Mouse (Mus musculus) erythroblast, embryonic 14.5 days (primary cell): ENCODE results near the gene Tm4sf20. TPM values are rescaled to one million over a fixed set of nuclear protein-coding genes. Genes with fewer than 3 reads are reported as not detected.

Source experiments
- H3K27me3 ChIP-seq: 2 replicates; pipeline ENCODE4 v1.6.1; 2012; ENCODE audit warnings: inconsistent platforms; ENCODE audit not compliant: control insufficient read depth
- H3K36me3 ChIP-seq: 2 replicates; pipeline ENCODE4 v1.6.1; 2012; ENCODE audit warnings: mild to moderate bottlenecking, inconsistent platforms; ENCODE audit not compliant: control insufficient read depth
- H3K4me1 ChIP-seq: 2 replicates; pipeline ENCODE4 v1.6.1; 2012; ENCODE audit warnings: inconsistent platforms; ENCODE audit not compliant: control insufficient read depth
- H3K4me3 ChIP-seq: replicated peaks from 2 replicates; pipeline ENCODE3; 2012; ENCODE audit warnings: moderate library complexity, mild to moderate bottlenecking, inconsistent platforms
- H3K9me3 ChIP-seq: 2 replicates; pipeline ENCODE4 v1.6.1; 2012; ENCODE audit warnings: low read length, inconsistent platforms, mixed read lengths; ENCODE audit not compliant: control insufficient read depth
- GATA1 ChIP-seq: IDR thresholded peaks from 2 replicates; pipeline ENCODE4 v1.6.1; 2012; ENCODE audit warnings: low read length, inconsistent platforms, mixed read lengths
- TAL1 ChIP-seq: IDR thresholded peaks from 3 replicates; pipeline ENCODE4 v1.6.1; 2012; ENCODE audit warnings: low read length, inconsistent platforms, mixed read lengths
- polyA plus RNA-seq: library from polyadenylated mRNA; stranded (reverse); fragments of >175 nt; gene quantifications from 2 replicates; pipeline ENCODE4 v1.2.3, GENCODE M21; 2012

Gene Tm4sf20
- polyA plus RNA-seq, 1 experiment, result not detected

DNA sequence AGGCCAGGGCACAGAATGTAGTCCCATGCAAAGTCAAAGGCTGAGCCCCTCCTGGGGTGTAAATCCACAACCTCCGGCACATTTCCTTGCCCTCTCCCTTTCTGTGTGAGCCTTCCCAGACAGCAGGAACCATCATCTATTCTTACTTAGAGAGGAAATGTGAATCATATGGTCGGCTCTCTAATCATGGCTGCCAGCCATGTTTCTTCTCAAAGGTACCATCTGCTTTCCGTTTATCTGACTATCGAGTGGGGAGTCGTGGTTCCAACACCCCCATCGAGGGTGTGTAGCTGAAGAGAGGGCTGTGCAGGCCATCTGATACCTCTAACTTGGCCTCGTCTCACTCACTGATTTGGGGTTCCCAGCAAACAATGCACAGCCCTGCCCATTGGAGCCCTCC lies 19.8 kb upstream of the Tm4sf20 start:
- Histone ChIP-seq H3K27me3 (no peaks in the 10 kb centered on the region), H3K36me3 (no peaks in the 10 kb centered on the region), H3K9me3 (no peaks in the 10 kb centered on the region), H3K4me1 (peaks cover 17% of the 10 kb centered on the region), H3K4me3 (no peak overlapping the region)
- TF ChIP-seq GATA1 (no peak), TAL1 (no peak)

DNA sequence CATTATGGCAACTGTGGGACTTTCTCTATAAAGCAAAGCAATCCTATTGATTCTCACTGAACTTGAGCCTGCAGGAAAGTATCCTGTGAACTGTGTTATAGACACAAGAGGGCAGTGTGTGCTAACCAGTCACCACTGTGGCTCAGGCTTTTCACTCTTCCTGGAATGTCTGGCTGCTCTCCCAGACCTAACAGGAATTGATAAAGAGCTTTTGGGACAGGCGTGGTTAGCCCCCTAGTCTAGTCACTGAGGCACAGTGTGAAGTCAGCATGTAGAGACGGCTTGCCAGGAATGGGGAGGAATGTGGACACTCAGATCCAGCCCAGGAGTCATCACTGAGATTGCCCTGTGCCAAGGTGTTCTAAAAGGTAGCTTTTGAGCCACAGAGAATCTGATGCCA lies 19.2 kb upstream of the Tm4sf20 start:
- no peak overlapping the region for H3K4me3 ChIP-seq
- H3K27me3 ChIP-seq, result no peaks in the 10 kb centered on the region
- H3K36me3 ChIP-seq, result no peaks in the 10 kb centered on the region
- no peak for TF ChIP-seq TAL1
- peaks cover 14% of the 10 kb centered on the region for H3K4me1 ChIP-seq
- H3K9me3 ChIP-seq, result no peaks in the 10 kb centered on the region

DNA sequence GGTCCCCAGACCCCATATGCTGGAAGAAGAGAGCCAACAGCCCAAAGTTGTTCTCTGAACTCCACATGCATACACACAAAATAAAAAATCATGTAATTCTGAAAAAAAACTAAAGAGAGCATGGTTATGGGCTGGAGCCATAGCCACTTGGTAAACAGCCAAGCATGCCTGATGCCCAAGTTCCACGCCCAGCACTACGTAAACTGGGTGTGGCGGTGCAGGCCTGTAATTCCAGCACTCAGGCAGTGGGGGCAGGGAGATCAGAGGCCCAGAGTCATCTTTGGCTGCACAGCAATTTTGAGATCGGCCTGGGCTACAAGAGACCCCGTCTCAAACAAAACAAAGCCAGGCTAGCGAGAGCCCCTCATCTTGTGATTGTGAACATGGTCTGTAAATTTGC lies 17.3 kb upstream of the Tm4sf20 start:
- TF ChIP-seq GATA1 (no peak), TAL1 (no peak)
- H3K4me1 ChIP-seq, result peaks cover 6% of the 10 kb centered on the region

DNA sequence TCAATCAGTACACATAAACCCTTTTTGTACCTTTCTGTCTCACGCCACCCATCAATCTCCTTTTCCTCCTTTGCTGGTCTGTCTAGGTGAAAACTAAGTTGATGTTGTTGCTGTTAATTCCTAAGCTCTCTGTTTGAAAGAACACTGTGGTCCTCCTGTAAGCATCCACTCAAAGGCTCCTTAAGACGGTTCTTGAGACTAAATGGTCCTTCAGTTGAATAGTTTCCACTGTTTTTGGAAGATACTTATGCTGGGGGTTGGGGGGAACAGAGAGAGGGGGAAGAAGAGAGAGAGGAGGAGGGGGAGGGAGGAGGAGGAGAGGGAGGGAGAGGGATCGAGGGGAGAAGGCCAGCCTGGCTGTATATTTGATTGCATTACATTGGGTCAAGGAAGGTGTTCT lies 15.3 kb upstream of the Tm4sf20 start:
- H3K9me3 ChIP-seq, result no peaks in the 10 kb centered on the region
- TF ChIP-seq TAL1, result no peak
- TF ChIP-seq GATA1, result no peak
- H3K4me3 ChIP-seq, result no peak overlapping the region

More for the DNA sequence above, 17.3 kb upstream of the Tm4sf20 start:
- Histone ChIP-seq H3K27me3 (no peaks in the 10 kb centered on the region), H3K4me3 (no peak overlapping the region), H3K9me3 (no peaks in the 10 kb centered on the region), H3K36me3 (no peaks in the 10 kb centered on the region)

GRCm38 (mm10) chr1:82779388-82779966 lies 11.2 kb upstream of the Tm4sf20 start:
- H3K27me3 ChIP-seq, result no peaks in the 10 kb centered on the region
- H3K4me1 ChIP-seq, result no peaks in the 10 kb centered on the region
- no peaks in the 10 kb centered on the region for H3K9me3 ChIP-seq
- H3K36me3 ChIP-seq, result no peaks in the 10 kb centered on the region
- TF ChIP-seq TAL1 (no peak), GATA1 (no peak)
- H3K4me3 ChIP-seq, result no peak overlapping the region

More for the DNA sequence above, 15.3 kb upstream of the Tm4sf20 start:
- no peaks in the 10 kb centered on the region for H3K27me3 ChIP-seq
- no peaks in the 10 kb centered on the region for H3K36me3 ChIP-seq
- peaks cover 6% of the 10 kb centered on the region for H3K4me1 ChIP-seq

DNA sequence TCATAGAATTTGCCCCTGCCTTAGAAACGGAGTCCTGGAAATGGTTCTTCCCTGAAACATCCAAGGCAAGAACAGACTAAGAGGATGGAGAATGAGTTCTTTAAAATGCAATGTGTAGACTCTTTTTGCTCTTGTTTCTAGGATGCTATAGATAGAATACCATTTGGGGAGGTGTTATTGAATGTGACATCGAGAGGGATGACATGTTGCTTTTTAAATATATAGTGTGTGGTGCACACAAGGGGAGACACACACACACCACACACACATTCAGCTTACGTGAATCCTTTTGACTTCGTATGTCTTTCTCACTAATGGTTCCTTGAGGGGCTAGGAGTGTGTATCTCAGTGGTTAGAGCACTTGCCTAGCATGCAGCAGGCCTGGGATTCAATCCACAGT lies 7.0 kb upstream of the Tm4sf20 start:
- no peaks in the 10 kb centered on the region for H3K36me3 ChIP-seq
- TF ChIP-seq TAL1 (no peak), GATA1 (no peak)
- no peaks in the 10 kb centered on the region for H3K27me3 ChIP-seq
- no peaks in the 10 kb centered on the region; the same call in 1 of the 2 replicates for H3K4me1 ChIP-seq
- no peak overlapping the region for H3K4me3 ChIP-seq
- no peaks in the 10 kb centered on the region for H3K9me3 ChIP-seq

DNA sequence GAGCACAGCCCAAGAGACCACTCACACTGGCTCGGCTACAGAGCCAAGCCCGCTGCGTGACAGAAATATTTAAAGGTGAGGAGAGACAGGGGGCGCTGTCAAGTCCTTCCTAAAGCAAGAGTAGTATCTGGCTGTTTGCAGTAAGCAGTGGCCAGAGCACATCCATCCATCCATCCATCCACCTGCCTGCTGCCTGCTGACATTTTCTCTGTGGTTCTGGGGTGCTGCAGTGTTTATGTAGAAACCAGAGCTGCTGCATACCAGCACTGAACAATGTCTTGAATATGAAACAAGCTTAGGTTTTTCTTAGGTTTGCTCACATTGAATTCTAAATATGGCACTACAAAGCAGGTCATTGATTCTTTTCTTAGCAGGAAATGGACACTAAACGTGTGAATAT lies 4.9 kb upstream of the Tm4sf20 start:
- H3K4me1 ChIP-seq, result no peaks in the 10 kb centered on the region; the same call in 1 of the 2 replicates
- no peak overlapping the region for H3K4me3 ChIP-seq
- H3K9me3 ChIP-seq, result no peaks in the 10 kb centered on the region
- no peaks in the 10 kb centered on the region for H3K36me3 ChIP-seq
- TF ChIP-seq GATA1 (no peak), TAL1 (no peak)
- no peaks in the 10 kb centered on the region for H3K27me3 ChIP-seq

GRCm38 (mm10) chr1:82772428-82772827 lies 4.2 kb upstream of the Tm4sf20 start:
- Histone ChIP-seq H3K36me3 (no peaks in the 10 kb centered on the region), H3K27me3 (no peaks in the 10 kb centered on the region), H3K9me3 (no peaks in the 10 kb centered on the region), H3K4me1 (no peaks in the 10 kb centered on the region; the same call in 1 of the 2 replicates), H3K4me3 (no peak overlapping the region)
- TF ChIP-seq GATA1 (no peak), TAL1 (no peak)

- no peak for TF ChIP-seq TAL1
- TF ChIP-seq GATA1, result no peak
Measured at GRCm38 (mm10) chr1:82771022-82771586, 2.8 kb upstream of the Tm4sf20 start, which contains the start of gene Gm47791. TSS of gene Gm47791 (minus strand) at chr1:82771243.

More at GRCm38 (mm10) chr1:82771022-82771586, 2.8 kb upstream of the Tm4sf20 start, which contains the start of gene Gm47791:
- Histone ChIP-seq H3K27me3 (no peaks in the 10 kb centered on the region), H3K4me3 (no peak within 1 kb of the TSS), H3K4me1 (no peaks in the 10 kb centered on the region; the same call in 1 of the 2 replicates), H3K9me3 (no peaks in the 10 kb centered on the region), H3K36me3 (no peaks in the 10 kb centered on the region)
